Mouse (Mus musculus) heart, postnatal 25 days (tissue): ENCODE measurements around the gene Agmo. TPM values are rescaled to one million over a fixed set of nuclear protein-coding genes. Genes with fewer than 3 reads are reported as not detected.

Source experiments
- DNase-seq: peaks from one replicate; pipeline ENCODE4 v3.0.0; 2022; ENCODE audit warnings: low spot score
- intact Hi-C: fragments of 180-260 bp; cut with DNase I; formaldehyde crosslinking; loops from one replicate; pipeline ENCODE4 v1.15.1; 2025
- total RNA-seq, 2 experiments: library from RNA; stranded (reverse); gene quantifications; 2 replicates each; pipeline ENCODE4 v1.2.3; 2021

Gene Agmo
- total RNA-seq, 2 experiments from 2014 or later = 1.8 TPM

DNA sequence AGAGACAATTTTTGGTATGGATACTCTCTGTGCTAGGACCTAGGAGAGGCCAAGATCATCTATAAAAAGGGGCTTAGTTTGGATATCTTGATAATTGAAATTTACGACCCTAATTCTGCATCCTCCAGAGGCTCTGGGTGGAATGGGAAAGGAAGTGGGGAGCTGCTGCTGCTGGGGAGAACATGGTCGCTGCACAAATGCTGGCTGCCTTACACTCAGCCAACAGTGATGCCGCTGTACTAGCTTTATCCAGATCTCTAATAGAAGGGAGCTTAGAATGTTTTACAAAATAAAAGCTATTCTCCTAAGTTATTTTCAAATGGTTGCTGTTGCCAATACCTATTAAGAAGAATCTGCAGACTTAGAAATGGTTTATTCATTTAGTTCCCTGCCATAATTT lies 351.4 kb downstream of the Agmo start:
- intact Hi-C loops = no loop called here
- DNase-seq = no peak

- DNase-seq = no peak
- intact Hi-C loops = no loop called here
These were observed 371.4 kb downstream of the Agmo start for GRCm38 (mm10) chr12:37612837-37613236.

- intact Hi-C loops = no loop called here
- no peak for DNase-seq
These were observed 373.3 kb downstream of the Agmo start for GRCm38 (mm10) chr12:37614769-37615168.

DNA sequence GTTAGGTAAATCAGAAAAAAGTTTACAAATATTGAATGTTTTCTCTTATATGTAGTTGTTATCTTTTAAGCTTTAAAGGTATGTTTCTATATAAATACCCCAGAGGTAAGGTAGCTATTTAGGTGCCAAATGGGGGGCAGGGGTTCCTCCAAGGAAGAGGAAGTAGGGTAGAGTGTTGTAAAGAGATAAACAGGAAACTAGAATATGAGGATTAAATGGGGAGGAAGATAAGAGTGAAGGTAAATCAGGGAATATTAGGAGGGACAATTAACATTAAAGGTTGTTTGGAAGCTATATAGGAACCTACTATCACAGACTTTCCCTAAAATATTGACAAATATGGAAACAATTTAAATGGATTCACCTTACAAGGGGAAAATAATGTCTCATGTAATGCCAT lies 382.6 kb downstream of the Agmo start:
- intact Hi-C loops = no loop called here

More for the DNA sequence above, 382.6 kb downstream of the Agmo start:
- DNase-seq = no peak

Other genes with a start within 250 kb of the Agmo start
- gene Meox2, start 133.1 kb upstream of the Agmo start, total RNA-seq = 10 to 100 TPM; 12.4 to 15.4 TPM